Mouse (Mus musculus) erythroblast, embryonic 14.5 days (primary cell): ENCODE measurements around the gene Insl6. TPM values are rescaled to one million over a fixed set of nuclear protein-coding genes. Genes with fewer than 3 reads are reported as not detected.

ENCODE experiments used
- H3K27me3 ChIP-seq: 2 replicates; pipeline ENCODE4 v1.6.1; 2012; ENCODE audit warnings: inconsistent platforms; ENCODE audit not compliant: control insufficient read depth
- H3K36me3 ChIP-seq: 2 replicates; pipeline ENCODE4 v1.6.1; 2012; ENCODE audit warnings: mild to moderate bottlenecking, inconsistent platforms; ENCODE audit not compliant: control insufficient read depth
- H3K4me1 ChIP-seq: 2 replicates; pipeline ENCODE4 v1.6.1; 2012; ENCODE audit warnings: inconsistent platforms; ENCODE audit not compliant: control insufficient read depth
- H3K4me3 ChIP-seq: replicated peaks from 2 replicates; pipeline ENCODE3; 2012; ENCODE audit warnings: moderate library complexity, mild to moderate bottlenecking, inconsistent platforms
- H3K9me3 ChIP-seq: 2 replicates; pipeline ENCODE4 v1.6.1; 2012; ENCODE audit warnings: low read length, inconsistent platforms, mixed read lengths; ENCODE audit not compliant: control insufficient read depth
- GATA1 ChIP-seq: IDR thresholded peaks from 2 replicates; pipeline ENCODE4 v1.6.1; 2012; ENCODE audit warnings: low read length, inconsistent platforms, mixed read lengths
- TAL1 ChIP-seq: IDR thresholded peaks from 3 replicates; pipeline ENCODE4 v1.6.1; 2012; ENCODE audit warnings: low read length, inconsistent platforms, mixed read lengths
- polyA plus RNA-seq: library from polyadenylated mRNA; stranded (reverse); fragments of >175 nt; gene quantifications from 2 replicates; pipeline ENCODE4 v1.2.3, GENCODE M21; 2012

The Insl6 gene
- not detected in 2 replicates for polyA plus RNA-seq

GRCm38 (mm10) chr19:29325053-29325851, at the start of gene Insl6:
Insl6 (minus strand) TSS chr19:29325356.
- H3K4me1 ChIP-seq = peaks cover 24% of the 10 kb centered on the region
- H3K27me3 ChIP-seq = peaks cover 30% of the 10 kb centered on the region
- peak within 1 kb of the TSS; percentile 56 for H3K4me3 ChIP-seq
- H3K9me3 ChIP-seq = no peaks in the 10 kb centered on the region
- H3K36me3 ChIP-seq = no peaks in the 10 kb centered on the region
- TF ChIP-seq GATA1 (no peak), TAL1 (no peak)

DNA sequence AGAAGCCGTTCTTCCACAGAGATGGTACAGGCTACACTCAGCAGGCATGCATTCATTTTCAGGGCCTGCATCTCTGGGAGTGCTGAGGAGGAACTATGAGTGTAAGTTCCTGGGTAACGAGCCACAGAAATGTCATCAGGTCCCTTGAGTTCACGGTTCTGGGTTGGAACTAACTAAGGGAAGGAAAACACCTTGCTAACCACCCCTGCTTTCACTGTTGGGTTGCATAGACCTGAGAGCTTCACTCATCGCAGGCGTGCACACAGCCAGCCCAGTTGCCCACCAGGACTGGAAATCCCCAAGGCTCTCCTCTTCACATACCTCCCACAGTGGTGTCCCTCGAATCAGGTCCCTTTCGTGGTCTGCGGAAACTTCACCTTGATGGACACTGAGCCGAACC, 49.8 kb upstream of the Insl6 start:
- Histone ChIP-seq H3K9me3 (no peaks in the 10 kb centered on the region), H3K4me1 (peaks cover 1% of the 10 kb centered on the region; the same call in 1 of the 2 replicates), H3K36me3 (no peaks in the 10 kb centered on the region), H3K27me3 (no peaks in the 10 kb centered on the region), H3K4me3 (no peak overlapping the region)
- TF ChIP-seq GATA1 = no peak
- no peak for TF ChIP-seq TAL1

DNA sequence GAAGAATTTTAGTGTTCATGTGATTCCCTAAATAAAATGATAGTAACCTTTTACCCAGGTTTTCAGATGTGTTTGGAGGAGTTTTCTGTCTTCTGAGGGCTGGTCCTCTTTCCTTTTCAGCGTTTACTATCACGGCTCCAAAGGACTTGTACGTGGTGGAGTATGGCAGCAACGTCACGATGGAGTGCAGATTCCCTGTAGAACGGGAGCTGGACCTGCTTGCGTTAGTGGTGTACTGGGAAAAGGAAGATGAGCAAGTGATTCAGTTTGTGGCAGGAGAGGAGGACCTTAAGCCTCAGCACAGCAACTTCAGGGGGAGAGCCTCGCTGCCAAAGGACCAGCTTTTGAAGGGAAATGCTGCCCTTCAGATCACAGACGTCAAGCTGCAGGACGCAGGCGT, 48.3 kb upstream of the Insl6 start:
- H3K9me3 ChIP-seq = no peaks in the 10 kb centered on the region
- no peaks in the 10 kb centered on the region for H3K36me3 ChIP-seq
- TF ChIP-seq TAL1 (no peak), GATA1 (no peak)
- no peak overlapping the region for H3K4me3 ChIP-seq
- peaks cover 6% of the 10 kb centered on the region for H3K4me1 ChIP-seq
- no peaks in the 10 kb centered on the region for H3K27me3 ChIP-seq

- Histone ChIP-seq H3K36me3 (no peaks in the 10 kb centered on the region), H3K9me3 (no peaks in the 10 kb centered on the region), H3K4me3 (no peak overlapping the region), H3K4me1 (peaks cover 7% of the 10 kb centered on the region), H3K27me3 (no peaks in the 10 kb centered on the region)
- TF ChIP-seq TAL1 (no peak), GATA1 (no peak)
Measured at GRCm38 (mm10) chr19:29372621-29373020, 47.5 kb upstream of the Insl6 start.

GRCm38 (mm10) chr19:29372138-29372537, 47.0 kb upstream of the Insl6 start:
- H3K4me3 ChIP-seq = peak overlapping the region; percentile 4
- H3K9me3 ChIP-seq = no peaks in the 10 kb centered on the region
- no peaks in the 10 kb centered on the region for H3K36me3 ChIP-seq
- peaks cover 12% of the 10 kb centered on the region for H3K4me1 ChIP-seq
- H3K27me3 ChIP-seq = no peaks in the 10 kb centered on the region
- TF ChIP-seq GATA1 = no peak
- TF ChIP-seq TAL1 = no peak

- H3K36me3 ChIP-seq = no peaks in the 10 kb centered on the region
- H3K4me3 ChIP-seq = peak overlapping the region; percentile 30
- no peaks in the 10 kb centered on the region for H3K27me3 ChIP-seq
- TF ChIP-seq TAL1 (no peak), GATA1 (no peak)
- H3K9me3 ChIP-seq = no peaks in the 10 kb centered on the region
- H3K4me1 ChIP-seq = peaks cover 17% of the 10 kb centered on the region
Measured at GRCm38 (mm10) chr19:29371284-29372081, 46.3 kb upstream of the Insl6 start.

GRCm38 (mm10) chr19:29370545-29371283, 45.6 kb upstream of the Insl6 start:
- TF ChIP-seq GATA1 = no peak
- no peak for TF ChIP-seq TAL1
- Histone ChIP-seq H3K4me1 (peaks cover 24% of the 10 kb centered on the region), H3K9me3 (no peaks in the 10 kb centered on the region), H3K4me3 (no peak overlapping the region), H3K27me3 (no peaks in the 10 kb centered on the region), H3K36me3 (no peaks in the 10 kb centered on the region)

- Histone ChIP-seq H3K9me3 (no peaks in the 10 kb centered on the region), H3K36me3 (no peaks in the 10 kb centered on the region), H3K4me3 (no peak overlapping the region), H3K27me3 (no peaks in the 10 kb centered on the region), H3K4me1 (peaks cover 26% of the 10 kb centered on the region)
- TF ChIP-seq TAL1 (no peak), GATA1 (no peak)
Measured at GRCm38 (mm10) chr19:29370112-29370511, 45.0 kb upstream of the Insl6 start.

GRCm38 (mm10) chr19:29368671-29369309, 43.6 kb upstream of the Insl6 start:
- H3K9me3 ChIP-seq = no peaks in the 10 kb centered on the region
- peaks cover 31% of the 10 kb centered on the region for H3K4me1 ChIP-seq
- no peaks in the 10 kb centered on the region for H3K27me3 ChIP-seq
- no peaks in the 10 kb centered on the region for H3K36me3 ChIP-seq
- H3K4me3 ChIP-seq = no peak overlapping the region
- TF ChIP-seq TAL1 (no peak), GATA1 (no peak)
